Mouse (Mus musculus): ENCODE data around the gene Spef2.
"Not testable (repeated sequence)": the region's sequence is repeated elsewhere in the genome, so short reads cannot be mapped to it uniquely, and the experiment has no call there.

The Spef2 gene

GRCm38 (mm10) chr15:9748359-9749102 lies at the start of gene Spef2:
Gene Spef2, minus strand, starts transcription at chr15:9748868.
- peak; percentile 64 for DNase-seq

GRCm38 (mm10) chr15:9794131-9794530 lies 45.5 kb upstream of the Spef2 start:
- DNase-seq, result no peak

- DNase-seq, result no peak
These were observed 39.8 kb upstream of the Spef2 start for GRCm38 (mm10) chr15:9788245-9789030.

- not testable (repeated sequence) for DNase-seq
These were observed 25.8 kb upstream of the Spef2 start for GRCm38 (mm10) chr15:9774222-9775142.

- no peak for DNase-seq
These were observed 19.7 kb upstream of the Spef2 start for GRCm38 (mm10) chr15:9768184-9768918.

GRCm38 (mm10) chr15:9767034-9767433 lies 18.4 kb upstream of the Spef2 start:
- no peak for DNase-seq

- no peak for DNase-seq
These were observed 2.3 kb upstream of the Spef2 start for GRCm38 (mm10) chr15:9750966-9751365.

- no peak for DNase-seq
These were observed 1.1 kb downstream of the Spef2 start for GRCm38 (mm10) chr15:9747410-9748104.

- DNase-seq, result no peak
These were observed 6.5 kb downstream of the Spef2 start for GRCm38 (mm10) chr15:9742172-9742571.

GRCm38 (mm10) chr15:9714574-9715458 lies 33.9 kb downstream of the Spef2 start:
- DNase-seq, result no peak

GRCm38 (mm10) chr15:9713707-9714106 lies 35.0 kb downstream of the Spef2 start:
- no peak for DNase-seq

- DNase-seq, result no peak
These were observed 38.3 kb downstream of the Spef2 start for GRCm38 (mm10) chr15:9710330-9710729.

- DNase-seq, result no peak
These were observed 42.7 kb downstream of the Spef2 start for GRCm38 (mm10) chr15:9705830-9706450.

GRCm38 (mm10) chr15:9701845-9702244 lies 46.8 kb downstream of the Spef2 start:
- DNase-seq, result no peak

- DNase-seq, result no peak
These were observed 56.9 kb downstream of the Spef2 start for GRCm38 (mm10) chr15:9691721-9692120.

GRCm38 (mm10) chr15:9690845-9691244 lies 57.8 kb downstream of the Spef2 start:
- no peak for DNase-seq

- DNase-seq, result no peak
These were observed 58.2 kb downstream of the Spef2 start for GRCm38 (mm10) chr15:9690436-9690835.

- DNase-seq, result no peak
These were observed 65.2 kb downstream of the Spef2 start for GRCm38 (mm10) chr15:9683485-9683884.

GRCm38 (mm10) chr15:9677343-9678036 lies 71.2 kb downstream of the Spef2 start:
- no peak for DNase-seq

- no peak for DNase-seq
These were observed 80.1 kb downstream of the Spef2 start for GRCm38 (mm10) chr15:9668575-9668974.

Data from kidney, adult 18-20 months (tissue).